Mouse (Mus musculus) liver, embryonic 11.5 days (tissue): ENCODE measurements around the gene Gpi1. TPM values are rescaled to one million over a fixed set of nuclear protein-coding genes. Genes with fewer than 3 reads are reported as not detected.

Experiments used
- ATAC-seq: fragments of 200-750 bp; cut with Nextera tagmentation; replicated peaks from 2 replicates; pipeline ENCODE4 v1.8.0; 2017; ENCODE audit warnings: moderate number of reproducible peaks, mild to moderate bottlenecking, moderate TSS enrichment, moderate library complexity; ENCODE audit not compliant: low FRiP score
- DNase-seq: peaks from one replicate; pipeline ENCODE4 v3.0.0-alpha.2; 2017; ENCODE audit warnings: low spot score
- H3K27ac ChIP-seq: fragments of 300-500 bp; sonication (generic); 2 replicates; pipeline ENCODE4 v1.5.1; 2014; ENCODE audit warnings: mild to moderate bottlenecking, low read depth, low read length, control low read depth
- H3K27me3 ChIP-seq: fragments of 300-500 bp; sonication (generic); replicated peaks from 2 replicates; pipeline ENCODE4 v1.6.1; 2014; ENCODE audit warnings: low read length, mixed read lengths; ENCODE audit not compliant: control insufficient read depth, insufficient read depth
- H3K36me3 ChIP-seq: fragments of 300-500 bp; sonication (generic); 2 replicates; pipeline ENCODE4 v1.6.1; 2014; ENCODE audit warnings: mild to moderate bottlenecking, low read length, moderate library complexity, mixed read lengths; ENCODE audit not compliant: control insufficient read depth, insufficient read depth
- H3K4me1 ChIP-seq: fragments of 300-500 bp; sonication (generic); replicated peaks from 2 replicates; pipeline ENCODE4 v1.6.1; 2014; ENCODE audit warnings: low read length, mixed read lengths; ENCODE audit not compliant: control insufficient read depth, insufficient read depth
- H3K4me2 ChIP-seq: fragments of 300-500 bp; sonication (generic); 2 replicates; pipeline ENCODE4 v1.6.1; 2014; ENCODE audit warnings: mild to moderate bottlenecking, control low read depth, moderate library complexity
- H3K4me3 ChIP-seq: fragments of 300-500 bp; sonication (generic); 2 replicates; pipeline ENCODE4 v1.5.1; 2014; ENCODE audit warnings: low read depth, low read length, control low read depth
- H3K9ac ChIP-seq: fragments of 300-500 bp; sonication (generic); 2 replicates; pipeline ENCODE4 v1.6.1; 2014; ENCODE audit warnings: low read depth, low read length, control low read depth
- H3K9me3 ChIP-seq: fragments of 300-500 bp; sonication (generic); 2 replicates; pipeline ENCODE4 v1.6.1; 2016; ENCODE audit warnings: low read length, inconsistent platforms, mixed read lengths; ENCODE audit not compliant: control insufficient read depth
- WGBS: fragments of 180-500 bp; shearing (Covaris S2); extraction: QIAGEN DNeasy Blood & Tissue Kit; methylation state at CpG from one replicate; pipeline ENCODE4 v1.1.7; 2014; 5-methylcytosine and 5-hydroxymethylcytosine counted together
- polyA plus RNA-seq: library from polyadenylated mRNA; unstranded; fragments of >200 nt; fragmentation: Nextera tagmentation; extraction: Ambion mirVana; gene quantifications from 2 replicates; pipeline ENCODE4 v1.2.1, GENCODE M21; 2014

The Gpi1 gene
- polyA plus RNA-seq, 1 experiment from 2014 or later: 489 TPM

GRCm38 (mm10) chr7:34224308-34224707 is 5.8 kb downstream of the Gpi1 start:
- 91% methylated on average over 6 of the region's 6 CpGs for WGBS
- Histone ChIP-seq H3K4me1 (peaks cover 29% of the 10 kb centered on the region), H3K9ac (no peak overlapping the region), H3K4me3 (no peak overlapping the region), H3K4me2 (no peak overlapping the region), H3K27me3 (no peaks in the 10 kb centered on the region), H3K9me3 (no peaks in the 10 kb centered on the region), H3K36me3 (peaks cover 86% of the 10 kb centered on the region), H3K27ac (no peak overlapping the region)
- DNase-seq (no peak), ATAC-seq (no peak)

GRCm38 (mm10) chr7:34222340-34222739 is 7.8 kb downstream of the Gpi1 start:
- Histone ChIP-seq H3K27ac (no peak overlapping the region), H3K9me3 (no peaks in the 10 kb centered on the region), H3K4me2 (no peak overlapping the region), H3K9ac (no peak overlapping the region), H3K36me3 (peaks cover 91% of the 10 kb centered on the region), H3K4me3 (no peak overlapping the region), H3K4me1 (peaks cover 11% of the 10 kb centered on the region), H3K27me3 (no peaks in the 10 kb centered on the region)
- ATAC-seq (no peak), DNase-seq (no peak)
- 95% methylated on average over 10 of the region's 10 CpGs for WGBS

GRCm38 (mm10) chr7:34221594-34222250 is 8.4 kb downstream of the Gpi1 start:
- Histone ChIP-seq H3K27me3 (no peaks in the 10 kb centered on the region), H3K4me3 (no peak overlapping the region), H3K9ac (no peak overlapping the region), H3K4me2 (no peak overlapping the region), H3K36me3 (peaks cover 86% of the 10 kb centered on the region), H3K9me3 (no peaks in the 10 kb centered on the region), H3K27ac (no peak overlapping the region), H3K4me1 (peaks cover 8% of the 10 kb centered on the region)
- ATAC-seq: no peak
- DNase-seq: no peak
- 89% methylated on average over 9 of the region's 9 CpGs for WGBS

- H3K9me3 ChIP-seq: no peaks in the 10 kb centered on the region
- H3K4me1 ChIP-seq: peaks cover 2% of the 10 kb centered on the region; the same call in 1 of the 2 replicates
- no peak overlapping the region for H3K27ac ChIP-seq
- H3K4me2 ChIP-seq: no peak overlapping the region
- peaks cover 83% of the 10 kb centered on the region for H3K36me3 ChIP-seq
- 63% methylated on average over 1 of the region's 1 CpGs for WGBS
- no peak for ATAC-seq
- no peak for DNase-seq
- no peak overlapping the region for H3K9ac ChIP-seq
- H3K4me3 ChIP-seq: no peak overlapping the region
- H3K27me3 ChIP-seq: no peaks in the 10 kb centered on the region
Observed at GRCm38 (mm10) chr7:34218496-34218895, 11.6 kb downstream of the Gpi1 start.

- Histone ChIP-seq H3K27ac (no peak overlapping the region), H3K36me3 (peaks cover 77% of the 10 kb centered on the region), H3K27me3 (no peaks in the 10 kb centered on the region), H3K9me3 (no peaks in the 10 kb centered on the region), H3K9ac (no peak overlapping the region), H3K4me1 (peaks cover 2% of the 10 kb centered on the region; the same call in 1 of the 2 replicates), H3K4me3 (no peak overlapping the region), H3K4me2 (no peak overlapping the region)
- ATAC-seq: no peak
- no peak for DNase-seq
- WGBS: 85% methylated on average over 10 of the region's 10 CpGs
Observed at GRCm38 (mm10) chr7:34216474-34216873, 13.7 kb downstream of the Gpi1 start.

GRCm38 (mm10) chr7:34215481-34215880 is 14.7 kb downstream of the Gpi1 start:
- Histone ChIP-seq H3K4me2 (no peak overlapping the region), H3K27me3 (no peaks in the 10 kb centered on the region), H3K9me3 (no peaks in the 10 kb centered on the region), H3K9ac (no peak overlapping the region), H3K4me3 (no peak overlapping the region), H3K27ac (no peak overlapping the region), H3K36me3 (peaks cover 72% of the 10 kb centered on the region), H3K4me1 (peaks cover 2% of the 10 kb centered on the region; the same call in 1 of the 2 replicates)
- ATAC-seq (no peak), DNase-seq (no peak)
- 85% methylated on average over 9 of the region's 9 CpGs for WGBS

- no peaks in the 10 kb centered on the region for H3K9me3 ChIP-seq
- no peak overlapping the region for H3K4me3 ChIP-seq
- no peaks in the 10 kb centered on the region for H3K27me3 ChIP-seq
- H3K36me3 ChIP-seq: peaks cover 68% of the 10 kb centered on the region
- no peak overlapping the region for H3K27ac ChIP-seq
- H3K9ac ChIP-seq: no peak overlapping the region
- ATAC-seq (no peak), DNase-seq (no peak)
- H3K4me2 ChIP-seq: no peak overlapping the region
- peaks cover 2% of the 10 kb centered on the region; the same call in 1 of the 2 replicates for H3K4me1 ChIP-seq
- WGBS: 88% methylated on average over 8 of the region's 8 CpGs
Observed at GRCm38 (mm10) chr7:34214644-34215043, 15.5 kb downstream of the Gpi1 start.

GRCm38 (mm10) chr7:34213281-34213680 is 16.9 kb downstream of the Gpi1 start:
- no peak overlapping the region for H3K9ac ChIP-seq
- ATAC-seq (no peak), DNase-seq (no peak)
- H3K4me3 ChIP-seq: no peak overlapping the region
- H3K4me1 ChIP-seq: peaks cover 2% of the 10 kb centered on the region; the same call in 1 of the 2 replicates
- peaks cover 68% of the 10 kb centered on the region for H3K36me3 ChIP-seq
- H3K27ac ChIP-seq: no peak overlapping the region
- WGBS: 87% methylated on average over 7 of the region's 7 CpGs
- no peak overlapping the region for H3K4me2 ChIP-seq
- H3K9me3 ChIP-seq: no peaks in the 10 kb centered on the region
- no peaks in the 10 kb centered on the region for H3K27me3 ChIP-seq

GRCm38 (mm10) chr7:34208027-34208745 is 21.9 kb downstream of the Gpi1 start:
- Histone ChIP-seq H3K4me3 (no peak overlapping the region), H3K36me3 (peaks cover 84% of the 10 kb centered on the region), H3K9ac (no peak overlapping the region), H3K9me3 (no peaks in the 10 kb centered on the region), H3K27ac (no peak overlapping the region), H3K27me3 (no peaks in the 10 kb centered on the region), H3K4me2 (no peak overlapping the region), H3K4me1 (no peaks in the 10 kb centered on the region)
- DNase-seq (no peak), ATAC-seq (no peak)
- 85% methylated on average over 9 of the region's 9 CpGs for WGBS
